Mouse (Mus musculus) kidney, adult 11 months (tissue): ENCODE measurements around the gene Fzd2.
"Not testable (repeated sequence)": the region's sequence is repeated elsewhere in the genome, so short reads cannot be mapped to it uniquely, and the experiment has no call there.

Experiments used
- DNase-seq: peaks from one replicate; pipeline ENCODE4 v3.0.0; 2022

Fzd2 gene

DNA sequence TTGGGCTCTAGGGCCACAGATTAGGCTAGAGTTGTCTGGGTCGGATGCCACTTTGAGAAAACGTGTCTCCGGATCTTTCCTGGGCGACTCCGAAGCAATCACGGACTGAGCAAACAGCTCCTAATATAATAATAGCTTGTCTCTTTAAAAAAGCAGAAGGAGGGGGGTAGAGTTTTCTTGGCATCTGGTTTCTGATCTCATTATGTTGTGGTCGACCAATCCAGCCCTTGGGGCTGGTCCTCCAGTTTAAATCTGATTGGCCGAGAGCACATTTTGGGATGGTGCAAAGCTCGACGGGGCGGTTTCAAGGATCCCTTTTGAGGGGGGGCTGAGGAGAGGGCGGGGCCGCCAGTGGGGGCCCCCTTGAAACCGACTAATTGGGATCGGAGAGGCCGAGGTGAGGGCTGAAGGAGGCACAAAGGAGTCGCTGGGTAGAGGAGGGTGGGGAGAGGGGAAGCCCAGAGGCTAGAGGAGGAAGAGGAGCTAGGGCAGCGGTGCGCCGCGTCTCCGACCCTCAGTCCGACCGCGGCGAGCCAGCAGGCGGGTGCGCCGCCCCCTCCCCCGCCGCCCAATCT lies at the start of gene Fzd2:
Fzd2 (plus strand) TSS at position 387 of the 575 bp plus-strand sequence.
- peak; percentile 89 for DNase-seq

DNA sequence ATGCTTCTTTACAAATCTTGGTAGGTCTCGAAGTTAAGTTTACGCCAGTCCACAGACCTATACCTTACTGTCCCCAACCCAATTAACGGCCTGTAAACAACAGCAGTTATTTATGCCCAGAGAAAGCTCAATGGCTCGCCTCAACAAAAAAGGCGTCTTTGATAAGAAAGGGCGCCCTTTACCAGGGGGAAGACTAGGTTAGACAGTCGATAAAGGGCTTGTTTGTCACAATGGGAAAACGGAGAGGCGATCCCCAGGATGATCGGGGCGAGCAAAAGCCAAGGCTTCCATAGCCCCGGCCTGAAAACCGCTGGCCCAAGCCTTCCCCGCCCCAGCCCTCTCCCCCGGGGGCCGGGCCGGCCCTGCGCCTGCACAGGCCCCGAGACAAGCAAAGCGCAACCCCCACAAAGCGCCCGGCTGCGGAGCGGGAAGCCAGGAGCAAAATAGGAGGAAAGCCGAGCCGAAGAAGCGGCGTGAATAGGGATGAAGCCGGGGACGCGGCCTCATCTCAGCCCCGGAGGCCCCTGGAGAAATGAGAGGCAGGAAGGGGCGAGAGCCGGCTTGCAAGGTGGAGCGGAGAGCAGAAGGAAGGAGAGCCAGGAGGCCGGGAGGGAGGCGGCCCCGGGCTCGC lies 48.7 kb upstream of the Fzd2 start:
- DNase-seq = no peak

GRCm38 (mm10) chr11:102556031-102556715 lies 48.0 kb upstream of the Fzd2 start, which contains the start of gene Gpatch8:
Gene Gpatch8, minus strand, starts transcription at chr11:102556392.
- peak; percentile 97 for DNase-seq

DNA sequence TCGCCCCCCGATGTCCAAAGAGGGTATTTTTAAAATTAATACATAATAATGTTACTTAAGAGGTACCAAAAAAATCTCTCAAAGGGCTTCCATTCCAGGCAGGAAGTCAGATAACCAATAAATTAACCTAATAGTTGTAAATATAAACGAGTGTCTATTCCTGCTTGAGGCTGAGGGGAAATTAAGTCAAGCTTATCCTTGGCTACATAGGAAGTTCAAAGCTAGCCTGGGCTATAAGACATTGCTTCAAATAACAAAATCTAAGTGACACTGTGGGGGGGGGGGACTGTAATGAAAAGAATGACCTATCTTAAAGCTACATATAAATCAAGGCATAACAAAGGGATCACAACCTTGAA lies 47.5 kb upstream of the Fzd2 start:
- DNase-seq = no peak

- peak; percentile 68 for DNase-seq
Observed at GRCm38 (mm10) chr11:102557386-102557785, 46.8 kb upstream of the Fzd2 start.

DNA sequence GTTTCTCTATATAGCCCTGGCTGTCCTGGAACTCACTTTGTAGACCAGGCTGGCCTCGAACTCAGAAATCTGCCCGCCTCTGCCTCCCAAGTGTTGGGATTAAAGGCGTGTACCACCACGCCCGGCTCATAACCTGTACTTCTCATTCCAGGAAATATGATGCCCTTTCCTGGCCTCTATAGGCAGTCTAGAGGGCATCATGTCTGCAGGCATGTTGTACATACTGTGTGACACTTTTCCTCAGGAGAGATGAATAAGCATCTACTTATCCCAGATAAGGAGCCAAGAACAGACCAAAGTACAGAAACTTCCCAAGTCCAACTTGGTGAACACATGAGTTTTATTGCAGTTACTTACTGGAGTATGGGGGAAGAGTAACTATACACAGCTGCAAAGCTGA lies 45.5 kb upstream of the Fzd2 start:
- no peak for DNase-seq

- not testable (repeated sequence) for DNase-seq
Observed at GRCm38 (mm10) chr11:102564952-102565671, 39.1 kb upstream of the Fzd2 start.

DNA sequence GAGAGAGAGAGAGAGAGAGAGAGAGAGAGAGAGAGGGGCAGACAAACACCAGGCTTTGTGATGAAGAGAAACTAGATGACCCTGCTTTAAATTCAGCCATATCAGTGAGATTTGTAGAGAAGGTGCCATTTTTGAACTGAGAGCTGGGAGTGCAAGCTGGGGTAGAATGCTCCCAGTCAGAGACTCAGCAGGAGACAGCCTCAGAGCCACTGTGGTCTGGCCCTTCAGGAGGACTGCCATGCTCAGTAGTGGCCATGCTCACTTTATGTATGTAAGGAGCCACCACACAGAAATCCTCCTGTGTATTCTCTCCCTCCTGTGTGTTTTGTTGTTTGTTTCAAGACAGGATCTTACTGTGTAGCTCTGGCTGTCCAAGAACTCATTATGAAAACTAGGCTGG lies 38.5 kb upstream of the Fzd2 start:
- no peak for DNase-seq

DNA sequence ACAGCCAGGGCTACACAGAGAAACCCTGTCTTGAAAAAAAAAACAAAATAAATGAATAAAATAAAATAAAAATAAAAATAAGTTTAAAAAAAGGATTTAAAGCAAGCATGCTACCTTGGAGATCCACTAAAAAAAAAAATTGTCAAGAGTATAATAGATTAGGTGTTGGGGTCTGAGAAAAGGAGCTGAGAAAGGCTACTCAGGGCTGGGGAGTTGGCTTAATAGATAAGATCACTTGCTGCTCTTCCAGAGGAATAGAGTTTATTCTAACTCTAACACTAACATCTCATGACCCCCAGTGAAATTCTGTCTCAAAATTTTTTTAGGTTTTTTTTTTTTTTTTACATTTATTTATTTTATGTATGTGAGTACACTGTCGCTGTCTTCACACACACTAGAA lies 37.9 kb upstream of the Fzd2 start:
- no peak for DNase-seq

GRCm38 (mm10) chr11:102567157-102567556 lies 37.0 kb upstream of the Fzd2 start:
- DNase-seq = no peak

DNA sequence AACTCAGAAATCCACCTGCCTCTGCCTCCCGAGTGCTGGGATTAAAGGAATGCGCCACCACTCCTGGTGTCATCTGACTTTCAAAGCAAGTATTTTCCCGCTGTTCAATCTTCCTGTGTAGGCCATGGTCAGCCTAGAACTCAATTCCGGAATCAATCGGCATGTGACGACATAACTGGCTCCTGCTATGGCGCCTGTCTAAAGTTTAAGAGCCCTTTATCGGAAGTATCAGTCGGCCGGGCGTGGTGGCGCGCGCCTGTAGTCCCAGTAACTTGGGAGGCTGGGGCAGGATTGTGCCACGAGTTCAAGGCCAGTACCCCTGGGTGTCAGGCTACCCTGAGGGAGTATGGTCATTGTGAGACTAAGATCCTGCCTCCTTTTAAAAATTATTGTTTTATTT lies 36.5 kb upstream of the Fzd2 start:
- no peak for DNase-seq

DNA sequence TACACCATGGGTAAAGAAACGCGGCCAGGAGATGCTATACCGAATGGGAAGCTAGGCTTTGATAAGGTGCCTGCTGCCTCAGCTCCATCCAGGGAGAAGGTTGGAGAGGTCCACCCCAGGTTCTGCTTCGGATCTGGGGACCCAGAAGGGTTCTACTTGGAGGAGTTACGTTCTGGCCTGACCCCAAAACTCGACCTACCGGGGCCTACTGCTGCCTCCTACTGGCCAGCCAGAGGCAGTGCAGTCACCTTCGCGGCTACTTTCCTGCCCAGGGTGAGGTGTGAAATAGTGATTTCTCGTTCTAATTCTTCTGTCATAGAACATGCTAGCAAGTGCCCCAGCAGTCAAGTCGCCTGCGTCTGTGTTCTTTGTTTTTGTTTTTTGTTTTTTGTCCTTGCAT lies 36.0 kb upstream of the Fzd2 start:
- no peak for DNase-seq

DNA sequence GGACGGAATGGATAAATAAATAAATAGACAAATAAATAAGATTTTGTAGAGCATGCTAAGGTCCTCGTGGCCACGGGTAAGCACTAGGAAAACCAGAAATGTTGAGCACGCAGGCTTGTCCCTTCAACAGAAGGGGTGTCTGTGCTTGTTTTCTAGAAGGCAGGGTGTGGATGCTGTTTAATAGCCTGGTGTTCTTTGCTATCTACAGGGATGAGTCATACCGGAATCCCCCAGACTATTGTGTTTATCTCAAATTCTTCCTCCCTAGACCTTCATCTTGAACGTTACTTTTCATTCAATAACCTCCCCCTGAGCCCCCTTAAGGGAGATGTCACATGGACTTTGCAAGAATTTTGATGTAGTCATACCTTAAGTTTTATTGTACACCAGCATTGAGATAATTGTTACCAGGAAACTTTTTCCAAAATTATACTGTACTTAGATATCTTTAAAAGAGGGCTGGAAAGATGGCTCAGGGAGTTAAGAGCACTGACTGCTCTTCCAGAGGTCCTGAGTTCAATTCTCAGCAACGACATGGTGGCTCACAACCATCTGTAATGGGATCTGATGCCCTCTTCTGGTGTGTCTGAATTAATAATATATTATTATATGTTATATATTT lies 35.3 kb upstream of the Fzd2 start:
- DNase-seq = no peak

DNA sequence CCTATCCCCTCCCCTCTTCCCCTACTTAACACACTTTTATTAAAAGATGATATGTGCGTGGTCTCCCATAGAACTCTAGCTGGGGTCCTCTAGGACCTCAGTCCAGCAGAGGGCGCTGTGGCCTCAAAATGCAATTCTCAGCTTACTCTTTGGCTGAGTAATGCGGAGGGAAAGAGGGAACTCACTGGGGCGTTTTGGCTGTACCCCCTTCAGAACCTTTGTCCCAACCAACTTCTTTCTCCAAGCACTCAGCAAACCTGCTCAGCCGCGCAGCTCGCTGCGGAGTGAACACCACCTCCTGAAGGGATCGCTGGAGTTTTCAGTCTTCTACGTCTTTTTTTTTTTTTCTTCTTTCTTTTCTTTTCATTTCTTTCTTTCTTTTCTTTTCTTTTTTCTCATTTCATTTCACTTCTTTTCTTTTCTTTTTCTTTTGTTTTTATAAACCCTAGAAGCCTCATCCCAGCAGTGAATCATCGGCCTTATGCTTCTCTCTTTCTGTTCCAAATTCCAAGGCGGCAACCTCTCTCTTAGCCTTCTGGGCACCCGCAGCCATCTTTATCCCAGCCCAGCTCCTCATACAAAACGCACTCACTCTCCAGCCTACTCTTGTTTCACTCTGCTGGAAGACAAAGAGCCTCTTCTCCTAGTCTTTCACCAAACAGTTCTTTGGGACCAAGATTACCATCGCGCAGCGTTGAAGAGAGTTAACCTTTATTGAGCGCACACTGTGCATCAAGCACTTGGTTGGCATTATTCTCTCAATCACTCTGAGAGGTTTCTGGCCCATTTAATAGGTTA lies 31.1 kb upstream of the Fzd2 start:
- DNase-seq = peak; percentile 46

DNA sequence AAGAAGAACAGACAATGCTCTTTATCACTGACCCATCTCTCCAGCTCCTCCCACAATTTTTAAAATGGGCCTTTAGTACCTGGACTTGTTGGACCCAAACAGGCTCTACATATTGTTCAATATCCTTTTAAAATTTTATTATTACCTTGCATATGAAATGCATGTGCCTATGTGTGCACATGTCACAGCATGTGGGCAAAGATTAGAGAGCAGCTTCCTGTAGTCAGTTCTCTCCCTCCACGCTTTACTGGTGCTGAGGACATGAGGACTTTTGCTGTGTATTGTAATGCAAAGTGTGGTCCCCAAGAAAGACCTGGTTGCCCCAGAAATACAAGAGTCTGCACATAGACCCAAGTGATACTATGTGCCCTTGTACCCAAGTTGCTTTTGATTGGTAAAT lies 29.2 kb upstream of the Fzd2 start:
- no peak for DNase-seq

GRCm38 (mm10) chr11:102576050-102576754 lies 28.0 kb upstream of the Fzd2 start:
- DNase-seq = no peak

GRCm38 (mm10) chr11:102578341-102579118 lies 25.7 kb upstream of the Fzd2 start:
- peak; percentile 33 for DNase-seq

DNA sequence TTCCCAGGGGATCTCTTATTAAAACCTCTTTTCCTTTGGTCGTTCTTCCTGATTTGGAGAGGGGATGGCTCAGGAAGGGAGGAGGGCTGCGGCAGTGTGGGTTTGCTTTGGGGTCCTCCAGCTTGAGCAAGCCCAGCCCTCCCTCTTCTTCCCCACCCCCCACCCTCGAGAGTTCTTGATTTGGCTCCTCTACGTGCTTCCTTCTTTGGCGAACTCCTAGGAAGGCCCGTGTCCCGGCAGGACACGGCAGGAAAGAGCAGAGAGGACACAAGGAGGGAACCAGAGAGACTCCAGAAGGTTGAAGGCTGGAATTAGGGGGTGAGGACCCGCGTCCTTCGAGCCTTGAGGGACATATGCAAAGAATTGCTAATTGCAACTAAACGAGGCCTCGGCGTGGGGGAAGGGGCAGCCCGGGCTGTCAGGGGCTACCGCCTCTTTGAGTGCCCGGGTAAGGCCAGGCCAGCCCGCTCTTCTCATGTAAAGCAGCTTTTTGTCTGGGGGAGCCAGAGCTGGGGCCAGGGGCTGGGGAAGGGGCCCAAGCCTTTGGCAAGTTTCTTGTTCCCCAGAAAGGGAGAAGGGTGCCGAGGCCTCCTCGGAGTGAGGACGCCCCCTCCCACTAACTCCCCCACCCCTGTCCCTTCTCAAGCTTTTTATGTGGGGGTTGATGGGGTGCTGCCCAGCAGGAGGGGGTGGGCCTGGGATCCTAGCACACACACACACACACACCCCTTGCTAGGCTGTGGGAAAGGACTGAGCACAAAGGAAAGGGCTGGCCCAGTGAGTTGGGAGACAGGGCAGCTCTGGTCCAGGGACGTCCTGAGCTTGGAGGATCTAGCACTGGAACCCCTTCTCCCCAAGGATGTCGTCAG lies 24.8 kb upstream of the Fzd2 start, which contains the start of gene Gm11627:
Gm11627 (minus strand) TSS at position 297 of the 869 bp plus-strand sequence.
- DNase-seq = no peak

GRCm38 (mm10) chr11:102580034-102580330 lies 24.2 kb upstream of the Fzd2 start:
- no peak for DNase-seq
